Mouse (Mus musculus) retina, embryonic 14.5 days (tissue): ENCODE results near the gene R3hdm4.
"Not testable (repeated sequence)": the region's sequence is repeated elsewhere in the genome, so short reads cannot be mapped to it uniquely, and the experiment has no call there.

Experiments used
- DNase-seq: peaks from one replicate; pipeline ENCODE4 v3.0.0-alpha.2; 2015; ENCODE audit warnings: low spot score

R3hdm4 gene

DNA sequence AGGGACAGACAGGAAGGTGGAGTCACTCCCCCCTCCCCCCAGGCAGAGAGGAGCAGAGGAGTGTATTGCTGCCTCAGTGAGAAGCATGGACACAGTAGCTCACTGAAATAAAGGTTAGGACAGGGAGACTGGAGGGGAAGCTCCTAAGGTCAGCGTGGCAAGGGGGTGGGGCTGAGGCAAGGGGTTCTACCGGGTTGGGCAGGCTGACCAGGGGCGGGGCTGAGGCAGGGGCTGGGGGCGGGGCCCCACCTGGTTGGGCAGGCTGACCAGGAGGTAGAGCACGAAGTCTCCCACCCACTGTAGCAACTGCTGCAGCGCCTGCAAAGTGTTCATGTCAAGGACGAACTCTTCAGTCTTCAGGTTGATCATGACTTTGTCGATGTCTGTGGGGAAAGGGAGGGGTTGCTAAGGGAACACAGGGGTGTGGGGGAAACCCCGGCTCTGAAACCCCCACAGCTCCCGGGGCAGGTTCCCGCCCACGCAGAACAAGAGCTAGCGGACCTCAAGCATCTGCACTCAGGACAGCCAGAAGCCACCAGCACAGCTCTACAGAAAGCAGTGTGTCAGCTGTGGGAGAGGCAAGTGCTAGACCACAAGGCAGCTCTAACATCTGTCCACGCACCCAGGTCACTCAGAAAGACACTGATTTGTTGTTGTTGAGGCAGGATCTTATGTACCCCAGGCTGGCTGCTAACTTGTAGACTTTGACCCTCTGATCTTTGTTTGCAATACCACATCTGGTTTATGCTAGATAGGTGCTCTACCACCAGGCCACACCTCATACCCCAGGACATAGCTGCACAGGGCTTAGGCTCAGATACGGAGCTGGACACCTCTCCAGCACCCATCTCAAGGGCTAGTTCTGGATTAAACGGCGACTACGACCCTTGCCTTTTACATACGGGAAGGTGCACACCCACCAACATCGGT, 23.4 kb downstream of the R3hdm4 start:
- no peak for DNase-seq

DNA sequence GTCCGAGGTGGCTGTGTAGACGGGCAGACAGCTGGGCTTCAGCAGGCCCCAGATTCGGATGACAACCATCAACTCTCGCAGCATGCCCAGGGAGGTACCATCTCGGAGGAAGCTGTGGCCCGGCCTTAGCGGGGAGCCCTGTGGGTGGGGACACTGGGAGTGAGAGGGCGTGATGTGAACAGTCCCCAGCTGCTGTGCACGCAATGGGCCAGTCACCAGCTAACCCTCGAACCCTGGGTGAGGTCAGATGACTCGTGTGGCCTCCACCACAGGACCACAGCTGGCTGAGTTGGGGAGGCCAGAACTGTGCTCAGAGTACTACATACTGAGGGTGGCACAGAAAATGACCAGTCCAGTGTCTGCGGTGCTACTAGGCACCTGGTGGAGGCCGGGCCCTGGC, 24.2 kb downstream of the R3hdm4 start:
- DNase-seq = no peak

DNA sequence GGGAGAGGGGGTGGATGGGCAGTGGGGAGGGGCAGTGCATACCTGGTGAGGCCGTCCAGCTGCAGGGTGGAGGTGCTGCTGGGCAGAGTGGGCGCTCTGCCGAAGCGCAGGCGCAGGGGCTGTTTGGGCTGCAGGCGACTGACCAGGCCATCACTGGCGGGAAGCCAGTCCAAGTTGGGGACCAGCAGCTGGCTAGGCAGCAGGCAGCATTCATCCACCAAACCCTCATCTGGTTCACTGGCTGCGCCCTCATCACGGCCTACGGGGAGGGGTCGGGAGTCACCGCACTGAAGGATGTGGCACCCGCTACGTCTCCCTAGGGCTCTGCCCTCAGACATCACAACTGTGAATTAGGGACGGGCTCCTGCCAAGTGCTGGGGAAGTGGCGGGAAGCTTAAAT, 24.7 kb downstream of the R3hdm4 start:
- DNase-seq = no peak

DNA sequence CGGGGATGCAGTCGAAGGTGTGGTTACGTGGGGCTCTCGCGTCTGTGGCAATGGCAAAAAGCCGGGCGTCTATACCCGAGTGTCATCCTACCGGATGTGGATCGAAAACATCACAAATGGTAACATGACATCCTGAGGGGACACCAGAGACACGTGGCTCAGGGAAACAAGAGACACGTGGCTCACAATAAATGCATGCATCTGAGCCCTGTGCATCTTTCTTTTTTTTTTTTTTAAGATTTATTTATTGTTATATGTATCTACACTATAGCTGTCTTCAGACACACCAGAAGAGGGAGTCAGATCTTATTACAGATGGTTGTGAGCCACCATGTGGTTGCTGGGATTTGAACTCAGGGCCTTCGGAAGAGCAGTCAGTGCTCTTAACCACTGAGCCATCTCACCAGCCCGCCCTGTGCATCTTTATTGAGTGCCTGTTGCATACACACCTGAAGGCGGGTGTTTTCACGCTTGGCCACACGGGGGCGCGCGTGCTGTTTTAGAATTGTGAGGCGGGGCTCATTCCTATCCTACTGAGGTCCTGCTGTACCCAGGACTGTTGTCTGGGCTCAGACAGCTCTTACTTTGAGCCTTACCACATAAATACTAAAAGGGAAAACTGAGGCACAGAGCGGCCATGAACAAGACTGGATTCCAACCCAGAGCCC, 28.4 kb downstream of the R3hdm4 start:
- peak; percentile 89 for DNase-seq

DNA sequence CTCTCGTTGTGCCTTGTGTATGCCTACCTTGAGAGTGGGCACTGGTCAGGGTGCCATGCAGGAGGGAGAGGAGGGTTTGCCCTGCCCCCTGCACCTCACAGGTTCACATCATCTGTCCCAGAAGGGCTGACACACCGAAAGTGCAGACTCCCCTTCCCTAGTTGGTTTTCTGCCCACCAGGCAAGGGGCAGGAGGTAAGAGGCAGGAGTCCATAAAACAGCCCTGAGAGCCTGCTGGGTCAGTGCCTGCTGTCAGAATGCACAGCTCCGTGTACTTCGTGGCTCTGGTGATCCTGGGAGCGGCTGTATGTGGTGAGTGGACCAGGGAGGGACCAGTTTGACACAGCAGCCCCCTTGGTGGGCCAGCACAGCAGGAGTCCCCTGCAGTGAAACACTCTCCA, 30.3 kb downstream of the R3hdm4 start, which contains the start of gene Cfd:
TSS of gene Cfd (plus strand) at position 184 of the 400 bp plus-strand sequence.
- DNase-seq = no peak

DNA sequence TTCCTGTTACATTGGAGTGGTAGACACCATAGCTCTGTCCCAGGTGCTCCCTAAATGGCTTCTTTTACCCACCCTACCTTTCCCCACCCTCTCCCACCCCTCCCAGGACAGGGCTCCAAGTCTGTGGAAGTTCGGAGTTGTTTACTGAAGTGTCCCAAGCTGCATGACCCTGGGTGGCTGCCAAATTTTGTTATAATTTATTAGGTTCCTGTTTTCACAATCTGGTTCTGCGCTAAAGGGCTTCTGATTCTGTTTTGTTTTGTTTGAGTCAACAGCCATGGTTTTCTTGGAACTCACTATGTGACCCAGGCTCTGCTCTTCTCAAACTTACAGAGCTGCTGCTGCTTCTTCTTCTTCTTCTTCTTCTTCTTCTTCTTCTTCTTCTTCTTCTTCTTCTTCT, 31.6 kb downstream of the R3hdm4 start:
- DNase-seq = no peak

DNA sequence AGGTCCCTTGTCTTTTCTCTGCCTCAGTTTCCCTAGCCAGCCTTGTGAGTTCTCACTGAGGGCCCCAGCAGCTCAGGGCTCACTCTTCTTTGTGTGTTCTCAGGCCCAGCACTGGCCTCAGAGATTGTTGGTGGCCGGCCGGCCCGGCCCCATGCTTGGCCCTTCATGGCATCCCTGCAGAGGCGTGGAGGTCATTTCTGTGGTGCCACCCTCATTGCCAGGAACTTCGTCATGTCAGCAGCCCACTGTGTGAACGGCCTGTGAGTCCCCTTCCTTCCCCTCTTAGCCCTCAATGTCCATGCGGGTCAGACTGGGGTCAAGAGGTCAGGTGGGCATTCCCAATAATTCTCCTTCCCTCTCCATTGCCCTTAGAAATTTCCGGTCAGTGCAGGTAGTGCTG, 34.4 kb downstream of the R3hdm4 start:
- DNase-seq = no peak

- DNase-seq = no peak
These were observed 35.0 kb downstream of the R3hdm4 start, which contains the start of gene Elane for GRCm38 (mm10) chr10:79886054-79886453. Gene Elane (plus strand): TSS chr10:79886247.

DNA sequence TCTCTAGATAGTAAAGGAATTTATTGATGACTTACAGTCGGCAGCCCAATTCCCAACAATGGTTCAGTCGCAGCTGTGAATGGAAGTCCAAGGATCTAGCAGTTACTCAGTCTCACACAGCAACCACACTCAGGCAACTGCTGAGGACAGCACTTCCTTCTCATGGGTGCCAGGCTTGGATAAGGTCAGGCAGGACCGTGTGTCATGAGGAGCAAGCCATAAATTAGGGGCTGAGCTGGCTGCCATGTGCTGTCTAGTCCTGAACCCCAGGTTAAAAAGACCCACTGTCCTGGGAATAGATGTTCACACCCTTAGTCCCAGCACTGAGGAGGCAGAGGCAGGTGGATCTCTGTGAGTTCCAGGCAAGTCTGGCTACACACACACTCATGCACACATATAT, 36.1 kb downstream of the R3hdm4 start:
- DNase-seq = not testable (repeated sequence)

GRCm38 (mm10) chr10:79884446-79884845, 36.6 kb downstream of the R3hdm4 start:
- no peak for DNase-seq

DNA sequence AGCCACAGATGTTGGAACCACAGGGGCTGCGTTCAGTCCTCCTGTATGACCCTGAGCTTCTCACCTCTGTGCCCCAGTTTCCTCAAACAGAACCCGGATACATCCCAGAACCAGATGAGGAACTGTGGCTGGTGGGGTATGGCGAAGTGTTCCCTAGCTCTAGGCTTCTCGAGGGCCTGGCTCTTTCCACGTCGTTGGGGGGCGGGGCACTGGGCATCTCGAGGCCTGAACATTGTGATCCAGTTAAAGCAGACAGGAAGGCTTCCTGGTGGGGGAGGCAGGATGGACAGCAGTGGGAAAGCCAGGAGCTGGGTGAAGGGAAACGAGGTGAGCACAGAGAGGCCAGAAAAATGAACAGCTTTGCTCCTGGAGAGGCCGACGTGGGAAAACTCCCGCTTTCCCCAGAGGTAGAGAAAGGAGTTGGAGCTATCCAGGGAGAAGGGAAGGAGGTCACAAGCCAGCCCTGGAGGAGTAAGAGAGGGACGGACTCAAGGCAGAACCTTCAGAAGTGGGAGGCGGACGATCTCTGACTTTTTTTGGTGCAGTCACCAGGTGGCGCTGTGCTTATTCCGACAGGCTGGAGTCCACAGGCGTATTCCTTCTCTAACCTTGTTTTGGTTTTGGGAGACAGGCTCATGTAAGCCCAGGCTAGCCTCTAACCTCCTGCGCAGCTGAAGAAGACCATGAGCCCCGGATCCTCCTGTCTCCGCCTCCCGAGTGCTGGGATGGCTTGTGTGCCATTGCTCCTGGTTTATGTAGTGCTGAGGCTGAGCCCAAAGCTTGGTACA, 37.5 kb downstream of the R3hdm4 start:
- DNase-seq = peak; percentile 90

DNA sequence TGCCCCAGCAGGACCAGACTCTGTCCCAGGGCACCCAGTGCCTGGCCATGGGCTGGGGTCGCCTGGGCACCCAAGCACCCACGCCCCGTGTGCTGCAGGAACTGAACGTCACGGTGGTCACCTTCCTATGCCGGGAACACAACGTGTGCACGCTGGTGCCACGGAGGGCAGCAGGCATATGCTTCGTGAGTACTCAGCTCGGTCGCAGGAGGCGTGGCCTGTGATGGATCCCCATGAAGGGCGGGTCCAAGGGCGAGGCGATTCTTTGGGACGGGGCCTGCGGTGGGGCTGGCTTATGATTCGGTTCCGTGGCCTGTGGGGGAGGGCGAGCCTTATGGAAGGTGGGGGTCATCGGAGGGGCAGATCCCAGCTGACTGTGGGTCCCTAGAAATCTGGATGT, 39.0 kb downstream of the R3hdm4 start:
- DNase-seq = no peak

DNA sequence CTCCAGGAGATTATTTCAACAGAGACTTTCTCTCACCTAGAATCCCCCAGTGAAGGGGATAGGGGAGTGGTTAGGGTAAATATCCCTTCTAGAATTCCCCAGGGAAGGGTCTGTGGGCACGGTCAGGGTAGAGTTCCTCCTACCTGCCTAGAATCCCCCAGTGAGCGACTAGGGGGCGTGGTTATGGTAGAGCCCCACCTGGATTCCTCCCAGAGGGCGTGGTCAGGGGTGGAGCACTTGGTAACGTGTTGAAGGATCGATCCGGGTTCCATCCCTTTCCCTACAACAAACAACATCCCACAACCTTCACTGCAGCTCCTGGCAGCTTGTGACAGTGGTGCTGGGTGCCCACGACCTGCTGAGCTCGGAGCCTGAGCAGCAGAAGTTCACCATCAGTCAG, 40.3 kb downstream of the R3hdm4 start:
- DNase-seq = no peak

DNA sequence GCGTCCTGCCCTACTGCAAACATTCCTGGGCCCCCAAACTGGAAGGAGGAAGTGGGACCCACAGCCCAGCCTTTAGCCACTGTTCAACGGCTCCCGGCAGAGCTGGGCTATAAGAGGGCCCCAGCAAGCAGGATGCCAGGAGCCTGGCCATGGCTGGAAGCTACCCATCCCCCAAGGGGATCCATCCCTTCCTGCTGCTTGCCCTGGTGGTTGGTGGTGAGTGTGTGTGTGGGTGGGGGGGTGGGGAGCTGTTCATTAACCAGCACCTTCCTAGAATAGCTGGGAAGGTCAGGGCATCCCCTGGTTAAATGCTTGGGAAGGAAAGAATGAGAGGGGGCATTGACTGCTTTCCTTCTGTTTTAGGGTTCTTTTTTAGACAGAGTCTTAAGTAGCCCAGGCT, 41.5 kb downstream of the R3hdm4 start:
- DNase-seq = no peak

DNA sequence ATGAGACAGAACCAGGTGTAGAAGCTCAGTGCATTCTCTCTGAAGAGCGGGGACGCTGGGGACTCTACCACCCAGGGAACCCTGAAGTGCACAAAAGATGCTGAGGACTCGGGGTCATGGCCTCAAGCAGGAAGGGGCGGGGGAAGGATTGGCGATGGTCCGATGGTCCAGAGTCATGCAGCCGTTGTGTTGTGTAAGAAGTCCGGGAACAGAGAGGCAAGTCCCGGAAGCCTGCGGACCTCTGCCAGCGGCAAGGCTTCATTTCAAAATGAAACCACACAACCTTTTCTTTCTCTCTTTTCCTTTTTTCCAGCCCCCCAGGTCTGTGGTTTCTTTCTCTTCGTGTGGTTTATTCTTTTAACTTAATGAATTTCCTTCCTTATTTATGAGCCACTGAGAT, 43.3 kb downstream of the R3hdm4 start:
- DNase-seq = no peak

GRCm38 (mm10) chr10:79877174-79877573, 43.8 kb downstream of the R3hdm4 start:
- DNase-seq = no peak

GRCm38 (mm10) chr10:79874290-79874862, 46.6 kb downstream of the R3hdm4 start, which contains the start of the genes Prtn3 and Plppr3:
Gene Prtn3 (plus strand): TSS chr10:79874476.
Gene Plppr3 (minus strand): TSS chr10:79874634.
- peak; percentile 85 for DNase-seq

GRCm38 (mm10) chr10:79873715-79874289, 47.2 kb downstream of the R3hdm4 start:
- no peak for DNase-seq

DNA sequence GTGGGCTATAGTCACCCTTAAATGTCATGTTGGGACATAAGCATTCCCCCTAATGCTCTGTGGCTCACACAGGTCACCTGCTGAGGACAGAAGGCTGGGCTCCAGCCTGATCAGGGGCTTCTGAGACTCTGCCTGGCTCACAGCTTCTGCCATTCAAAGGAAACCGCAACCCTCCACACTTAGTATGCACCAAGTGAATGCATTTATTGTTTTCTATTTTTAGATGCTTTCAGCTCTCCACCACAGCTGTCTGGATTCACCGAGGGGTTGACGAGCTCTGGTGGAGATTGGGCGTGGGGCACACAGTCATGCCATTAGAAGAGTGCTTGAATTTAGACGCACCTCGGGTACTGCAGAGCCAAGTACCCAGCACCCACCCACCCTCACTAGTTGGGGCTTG, 47.7 kb downstream of the R3hdm4 start:
- DNase-seq = no peak

DNA sequence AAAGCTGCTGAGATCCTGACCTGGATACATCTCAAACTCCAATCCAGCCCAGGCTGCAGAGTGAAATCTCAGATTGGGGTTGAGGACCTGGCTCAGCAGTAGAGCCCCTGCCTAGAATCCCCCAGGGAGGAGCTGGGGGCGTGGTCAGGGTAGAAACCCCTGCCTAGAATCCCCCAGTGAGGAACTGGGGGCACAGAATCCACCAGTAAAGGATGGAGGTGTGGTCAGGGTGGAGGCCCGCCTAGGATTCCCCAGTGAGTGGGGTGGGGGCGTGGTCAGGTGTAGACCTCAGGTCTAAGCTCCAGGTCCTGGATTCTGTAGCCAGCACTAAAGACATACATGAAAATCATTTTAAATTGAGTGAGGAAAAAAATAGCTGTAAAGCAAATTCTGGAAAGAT, 48.1 kb downstream of the R3hdm4 start:
- DNase-seq = no peak

DNA sequence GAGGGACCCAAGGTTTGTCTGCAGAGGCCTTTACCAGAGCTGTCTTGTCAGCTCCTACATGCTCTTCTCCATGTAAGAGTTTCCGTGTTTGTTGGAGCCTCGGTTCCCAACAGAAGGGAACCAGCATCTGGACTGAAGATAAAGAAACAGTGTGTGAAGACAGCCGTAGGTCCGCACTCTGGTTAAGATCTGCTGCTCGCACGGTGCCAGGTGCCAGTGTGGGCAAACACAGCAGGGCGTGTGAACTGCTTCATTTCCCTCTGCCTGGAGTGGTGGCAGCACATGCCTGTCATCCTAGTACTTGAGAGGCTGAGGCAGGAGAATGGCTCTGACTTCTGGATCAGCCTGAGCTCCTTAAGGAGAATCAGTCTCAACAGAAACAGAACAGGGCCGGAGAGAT, 49.2 kb downstream of the R3hdm4 start:
- no peak for DNase-seq

DNA sequence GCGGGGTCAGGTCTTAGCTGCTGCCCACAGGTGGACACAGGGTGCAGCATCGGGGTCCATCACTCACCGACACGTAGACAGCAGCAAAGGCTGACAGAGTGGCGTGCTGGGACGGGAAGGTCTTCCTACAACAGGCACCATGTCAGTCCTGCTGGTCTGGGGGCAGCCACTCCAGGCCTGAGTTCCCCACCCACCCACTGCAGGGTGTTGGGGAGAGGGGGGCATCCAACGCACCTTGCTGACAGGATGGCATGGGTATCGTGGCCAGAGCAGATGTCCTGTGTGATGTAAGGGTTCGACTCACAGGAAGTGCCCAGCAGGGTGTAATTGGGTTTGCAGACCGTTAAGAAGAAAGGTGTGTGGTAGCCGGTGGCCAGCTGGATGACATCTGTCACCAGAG, 54.4 kb downstream of the R3hdm4 start:
- DNase-seq = no peak
